Mouse (Mus musculus) neural tube, embryonic 12.5 days (tissue): Measurements from ENCODE around the gene Flt3l. TPM values are rescaled to one million over a fixed set of nuclear protein-coding genes. Genes with fewer than 3 reads are reported as not detected.
A peak's percentile ranks its signal among the peaks of the same experiment; 100 is the strongest.
"Not testable (repeated sequence)": the region's sequence is repeated elsewhere in the genome, so short reads cannot be mapped to it uniquely, and the experiment has no call there.

Source experiments
- ATAC-seq: fragments of 200-750 bp; cut with Nextera tagmentation; 2 replicates; pipeline ENCODE4 v1.8.0; 2017; ENCODE audit warnings: low read depth, mild to moderate bottlenecking, moderate TSS enrichment, moderate library complexity; ENCODE audit not compliant: low FRiP score
- H3K27ac ChIP-seq: fragments of 300-500 bp; sonication (generic); 2 replicates; pipeline ENCODE4 v1.5.1; 2016
- H3K27me3 ChIP-seq: fragments of 300-500 bp; sonication (generic); replicated peaks from 2 replicates; pipeline ENCODE4 v1.6.1; 2016; ENCODE audit warnings: mild to moderate bottlenecking
- H3K36me3 ChIP-seq: fragments of 300-500 bp; sonication (generic); 2 replicates; pipeline ENCODE4 v1.6.1; 2016; ENCODE audit warnings: mild to moderate bottlenecking
- H3K4me1 ChIP-seq: fragments of 300-500 bp; sonication (generic); 2 replicates; pipeline ENCODE4 v1.6.1; 2016
- H3K4me2 ChIP-seq: fragments of 300-500 bp; sonication (generic); replicated peaks from 2 replicates; pipeline ENCODE4 v1.6.1; 2016; ENCODE audit warnings: mild to moderate bottlenecking
- H3K4me3 ChIP-seq: fragments of 300-500 bp; sonication (generic); 2 replicates; pipeline ENCODE4 v1.5.1; 2016
- H3K9ac ChIP-seq: fragments of 300-500 bp; sonication (generic); 2 replicates; pipeline ENCODE4 v1.6.1; 2016; ENCODE audit warnings: mild to moderate bottlenecking
- H3K9me3 ChIP-seq: fragments of 300-500 bp; sonication (generic); 2 replicates; pipeline ENCODE4 v1.6.1; 2016; ENCODE audit warnings: mild to moderate bottlenecking
- WGBS: fragments of 180-500 bp; shearing (Covaris S2); methylation state at CpG from one replicate; pipeline ENCODE4 v1.1.7; 2016; 5-methylcytosine and 5-hydroxymethylcytosine counted together
- polyA plus RNA-seq: library from polyadenylated mRNA; unstranded; fragments of >200 nt; fragmentation: Nextera tagmentation; extraction: Ambion mirVana; gene quantifications from 2 replicates; pipeline ENCODE4 v1.2.1, GENCODE M21; 2016

The Flt3l gene
- polyA plus RNA-seq, 1 experiment from 2014 or later = 1.3 TPM

DNA sequence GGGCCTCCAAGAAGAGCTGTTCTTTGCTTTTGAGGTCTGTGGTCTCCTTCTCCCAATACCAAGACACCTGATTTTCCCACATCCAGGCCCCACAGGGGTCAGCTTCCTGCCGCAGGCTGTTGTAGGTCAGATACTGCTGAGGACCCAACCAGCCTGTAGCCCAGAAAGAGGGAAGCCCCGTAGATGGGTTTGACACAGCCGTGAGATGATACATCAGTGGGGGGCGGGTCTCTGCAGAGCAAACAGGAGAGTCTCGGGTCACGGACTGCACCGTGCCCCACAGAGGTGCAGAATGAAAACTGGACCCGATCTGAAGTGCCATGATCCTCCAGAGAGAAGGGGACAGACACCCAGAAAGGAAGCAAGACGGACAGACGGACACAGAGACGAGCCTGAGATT lies 33.8 kb downstream of the Flt3l start:
- WGBS = 87% methylated on average over 11 of the region's 11 CpGs

GRCm38 (mm10) chr7:45100046-45100445 lies 36.2 kb downstream of the Flt3l start:
- no peak for ATAC-seq
- Histone ChIP-seq H3K27ac (no peak overlapping the region), H3K27me3 (no peaks in the 10 kb centered on the region), H3K36me3 (no peaks in the 10 kb centered on the region), H3K4me2 (no peak overlapping the region), H3K4me1 (no peaks in the 10 kb centered on the region), H3K9me3 (no peaks in the 10 kb centered on the region), H3K4me3 (no peak overlapping the region), H3K9ac (no peak overlapping the region)
- 93% methylated on average over 6 of the region's 6 CpGs for WGBS

More for the DNA sequence above, 33.8 kb downstream of the Flt3l start:
- Histone ChIP-seq H3K4me3 (no peak overlapping the region; the same call in 1 of the 2 replicates), H3K27ac (no peak overlapping the region), H3K9me3 (no peaks in the 10 kb centered on the region), H3K27me3 (no peaks in the 10 kb centered on the region), H3K9ac (no peak overlapping the region), H3K4me1 (peaks cover 7% of the 10 kb centered on the region; the same call in 1 of the 2 replicates), H3K36me3 (no peaks in the 10 kb centered on the region), H3K4me2 (no peak overlapping the region)
- ATAC-seq = no peak

DNA sequence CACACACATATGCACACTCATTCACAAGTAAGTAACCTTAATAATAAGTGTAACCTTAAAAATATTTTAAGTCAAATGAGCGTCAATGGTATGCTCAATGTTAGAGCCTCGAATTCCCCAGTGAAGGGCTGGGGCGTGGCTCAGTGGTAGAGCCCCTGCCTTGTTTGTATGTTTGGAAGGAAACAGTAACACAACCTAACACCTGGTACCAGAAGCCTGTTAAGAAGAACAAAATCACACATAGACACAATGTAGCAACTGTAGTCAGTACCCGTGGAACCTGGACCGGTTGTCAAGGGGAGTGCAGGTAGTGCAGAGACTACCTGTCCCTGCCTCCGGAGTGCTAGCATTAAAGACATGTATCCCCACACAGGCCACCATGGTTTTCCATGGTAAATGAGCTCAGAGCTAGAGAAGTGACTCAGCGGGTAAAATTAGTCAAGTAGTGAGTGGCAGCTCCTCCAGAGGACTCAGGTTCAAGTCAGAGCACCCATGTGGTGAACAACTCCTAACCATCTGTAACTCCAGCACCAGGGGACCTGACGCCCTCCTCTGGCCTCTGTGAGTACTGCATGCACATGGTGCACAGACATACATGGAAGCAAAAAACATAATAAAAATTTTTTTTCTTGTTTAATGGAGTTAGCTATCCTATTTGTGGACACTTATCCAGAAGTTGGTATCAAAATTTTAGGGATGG lies 37.5 kb downstream of the Flt3l start:
- H3K36me3 ChIP-seq = no peaks in the 10 kb centered on the region
- H3K27me3 ChIP-seq = no peaks in the 10 kb centered on the region
- 91% methylated on average over 8 of the region's 8 CpGs for WGBS
- H3K4me3 ChIP-seq = no peak overlapping the region
- no peak for ATAC-seq
- H3K4me1 ChIP-seq = no peaks in the 10 kb centered on the region; the same call in 1 of the 2 replicates
- H3K4me2 ChIP-seq = no peak overlapping the region
- H3K27ac ChIP-seq = no peak overlapping the region
- no peak overlapping the region for H3K9ac ChIP-seq
- no peaks in the 10 kb centered on the region for H3K9me3 ChIP-seq

- H3K36me3 ChIP-seq = no peaks in the 10 kb centered on the region
- H3K27ac ChIP-seq = no peak overlapping the region
- no peak overlapping the region for H3K4me2 ChIP-seq
- no peaks in the 10 kb centered on the region for H3K9me3 ChIP-seq
- H3K4me1 ChIP-seq = peaks cover 6% of the 10 kb centered on the region; the same call in 1 of the 2 replicates
- H3K27me3 ChIP-seq = no peaks in the 10 kb centered on the region
- no peak for ATAC-seq
- H3K9ac ChIP-seq = no peak overlapping the region
- H3K4me3 ChIP-seq = no peak overlapping the region
- WGBS = 73% methylated on average over 6 of the region's 6 CpGs
Measured at GRCm38 (mm10) chr7:45097479-45097878, 38.8 kb downstream of the Flt3l start.

- not testable (repeated sequence) for H3K36me3 ChIP-seq, H3K27me3 ChIP-seq, H3K27ac ChIP-seq, H3K9ac ChIP-seq, H3K4me2 ChIP-seq, ATAC-seq, H3K9me3 ChIP-seq, H3K4me3 ChIP-seq
- WGBS = 93% methylated on average over 14 of the region's 14 CpGs
- peaks cover 12% of the 10 kb centered on the region; the same call in 1 of the 2 replicates for H3K4me1 ChIP-seq
Measured at GRCm38 (mm10) chr7:45095965-45096364, 40.3 kb downstream of the Flt3l start.

DNA sequence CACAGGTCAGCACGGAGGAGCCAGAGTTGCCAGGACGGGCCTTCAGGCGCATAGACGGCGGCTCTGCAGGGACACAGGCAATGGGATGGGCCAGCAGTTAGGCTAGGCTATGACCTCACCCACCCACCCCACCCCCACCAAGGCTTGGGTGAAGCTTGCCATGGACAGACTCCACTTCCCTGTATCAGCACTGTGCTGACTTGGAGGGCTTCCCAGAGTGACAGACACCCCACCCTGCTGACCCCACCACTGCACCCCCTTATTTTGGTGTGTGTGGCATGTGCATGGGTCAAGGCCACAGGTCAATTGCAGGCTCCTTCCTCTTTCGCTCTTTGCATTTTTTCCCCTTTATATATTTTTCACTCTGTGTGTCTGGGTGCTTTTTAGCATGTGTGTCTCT lies 40.9 kb downstream of the Flt3l start:
- Histone ChIP-seq H3K36me3 (no peaks in the 10 kb centered on the region), H3K4me1 (peaks cover 12% of the 10 kb centered on the region; the same call in 1 of the 2 replicates), H3K9ac (no peak overlapping the region), H3K9me3 (no peaks in the 10 kb centered on the region), H3K4me2 (no peak overlapping the region), H3K4me3 (no peak overlapping the region), H3K27me3 (no peaks in the 10 kb centered on the region; the same call in 1 of the 2 replicates), H3K27ac (no peak overlapping the region)
- no peak for ATAC-seq
- WGBS = 83% methylated on average over 6 of the region's 6 CpGs

DNA sequence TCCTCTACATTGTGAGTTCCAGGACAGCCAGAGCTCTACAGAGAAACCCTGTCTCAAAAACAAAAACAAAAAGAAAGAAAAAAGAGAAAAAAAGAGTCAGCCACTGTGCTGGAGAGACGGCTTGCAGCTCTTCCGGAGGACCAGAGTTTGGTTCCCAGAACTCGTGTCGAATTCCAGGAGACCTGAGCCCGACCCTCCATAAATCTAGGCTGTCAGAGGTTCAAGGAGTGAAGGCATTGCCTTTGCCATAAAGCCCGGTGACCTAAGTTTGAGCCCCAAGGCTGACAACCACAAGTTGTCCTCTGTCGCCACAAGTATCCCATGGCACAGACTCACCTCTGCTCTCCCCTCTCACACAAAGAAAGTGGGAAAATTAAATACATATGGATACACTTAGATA lies 42.1 kb downstream of the Flt3l start:
- Histone ChIP-seq H3K9ac (no peak overlapping the region), H3K36me3 (no peaks in the 10 kb centered on the region), H3K4me3 (no peak overlapping the region), H3K4me2 (no peak overlapping the region), H3K9me3 (no peaks in the 10 kb centered on the region), H3K4me1 (peaks cover 12% of the 10 kb centered on the region; the same call in 1 of the 2 replicates), H3K27ac (no peak overlapping the region), H3K27me3 (no peaks in the 10 kb centered on the region; the same call in 1 of the 2 replicates)
- no peak for ATAC-seq
- WGBS = 9% methylated on average over 7 of the region's 7 CpGs

DNA sequence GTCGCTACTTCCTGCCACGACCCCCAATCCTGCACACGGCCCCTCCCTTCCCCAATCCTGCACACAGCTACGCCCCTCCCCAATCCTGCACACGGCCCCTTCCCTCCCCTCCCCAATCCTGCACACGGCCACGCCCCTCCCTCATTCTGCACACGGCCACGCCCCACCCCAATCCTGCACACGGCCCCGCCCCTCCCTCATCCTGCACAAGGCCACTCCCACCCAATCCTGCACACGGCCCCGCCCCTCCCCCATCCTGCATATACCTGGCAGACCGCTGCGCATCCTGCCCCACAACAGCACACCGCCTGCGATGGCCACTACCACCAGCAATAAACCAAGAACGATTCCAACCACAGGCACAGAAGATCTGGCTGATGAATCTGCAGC lies 42.7 kb downstream of the Flt3l start:
- H3K36me3 ChIP-seq = peaks cover 1% of the 10 kb centered on the region
- no peak for ATAC-seq
- no peaks in the 10 kb centered on the region; the same call in 1 of the 2 replicates for H3K27me3 ChIP-seq
- H3K4me3 ChIP-seq = no peak overlapping the region
- H3K4me1 ChIP-seq = peaks cover 12% of the 10 kb centered on the region; the same call in 1 of the 2 replicates
- no peak overlapping the region for H3K9ac ChIP-seq
- H3K4me2 ChIP-seq = no peak overlapping the region; the same call in 1 of the 2 replicates
- WGBS = 32% methylated on average over 12 of the region's 18 CpGs
- no peak overlapping the region for H3K27ac ChIP-seq
- H3K9me3 ChIP-seq = no peaks in the 10 kb centered on the region

- Histone ChIP-seq H3K27ac (no peak overlapping the region), H3K4me2 (no peak overlapping the region; the same call in 1 of the 2 replicates), H3K4me1 (peaks cover 12% of the 10 kb centered on the region; the same call in 1 of the 2 replicates), H3K4me3 (no peak overlapping the region), H3K9me3 (no peaks in the 10 kb centered on the region), H3K27me3 (no peaks in the 10 kb centered on the region; the same call in 1 of the 2 replicates), H3K36me3 (peaks cover 5% of the 10 kb centered on the region), H3K9ac (no peak overlapping the region)
- WGBS = 67% methylated on average over 12 of the region's 12 CpGs
- ATAC-seq = no peak
Measured at GRCm38 (mm10) chr7:45092828-45093515, 43.3 kb downstream of the Flt3l start.

GRCm38 (mm10) chr7:45092048-45092447 lies 44.2 kb downstream of the Flt3l start, which contains the start of gene Rcn3:
Gene Rcn3, minus strand, starts transcription at chr7:45092221.
- Histone ChIP-seq H3K4me3 (peak within 1 kb of the TSS; percentile 45), H3K9me3 (no peaks in the 10 kb centered on the region), H3K27me3 (no peaks in the 10 kb centered on the region; the same call in 1 of the 2 replicates), H3K4me1 (peaks cover 12% of the 10 kb centered on the region; the same call in 1 of the 2 replicates), H3K36me3 (peaks cover 5% of the 10 kb centered on the region), H3K4me2 (peak within 1 kb of the TSS; percentile 69), H3K27ac (no peak within 1 kb of the TSS), H3K9ac (peak within 1 kb of the TSS; percentile 56)
- ATAC-seq = peak; percentile 88
- whole genome bisulfite sequencing = under 1% methylated on average over 16 of the region's 16 CpGs

GRCm38 (mm10) chr7:45091001-45091990 lies 44.9 kb downstream of the Flt3l start:
- H3K9ac ChIP-seq = peak overlapping the region; percentile 56
- H3K27ac ChIP-seq = no peak overlapping the region
- 15% methylated on average over 35 of the region's 35 CpGs for WGBS
- H3K4me2 ChIP-seq = peak overlapping the region; percentile 69
- H3K36me3 ChIP-seq = peaks cover 12% of the 10 kb centered on the region
- H3K4me1 ChIP-seq = peaks cover 12% of the 10 kb centered on the region; the same call in 1 of the 2 replicates
- peak; percentile 52; the same call in 1 of the 2 replicates for ATAC-seq
- H3K4me3 ChIP-seq = peak overlapping the region; percentile 45
- H3K27me3 ChIP-seq = no peaks in the 10 kb centered on the region; the same call in 1 of the 2 replicates
- H3K9me3 ChIP-seq = no peaks in the 10 kb centered on the region
